Mouse (Mus musculus) heart, adult 2 months (tissue): ENCODE data around the gene Atad3a. TPM values are rescaled to one million over a fixed set of nuclear protein-coding genes. Genes with fewer than 3 reads are reported as not detected.

Experiments used
- DNase-seq, 2 experiments: peaks; one replicate each; pipeline ENCODE4 v3.0.0; 2021
- H3K27ac ChIP-seq: fragments of 200-600 bp; 2 replicates; pipeline ENCODE4 v1.8.1; 2022
- H3K27me3 ChIP-seq: fragments of 200-500 bp; 2 replicates; pipeline ENCODE4 v1.6.1; 2012; ENCODE audit warnings: mild to moderate bottlenecking, low read length, inconsistent platforms, mixed read lengths; ENCODE audit not compliant: control insufficient read depth, insufficient read depth
- H3K36me3 ChIP-seq: fragments of 200-500 bp; 2 replicates; pipeline ENCODE4 v1.6.1; 2012; ENCODE audit warnings: low read length, inconsistent platforms; ENCODE audit not compliant: control insufficient read depth, insufficient read depth
- H3K4me1 ChIP-seq: fragments of 200-500 bp; 2 replicates; pipeline ENCODE4 v1.6.1; 2011; ENCODE audit warnings: low read length; ENCODE audit not compliant: control insufficient read depth, insufficient read depth
- H3K4me3 ChIP-seq: fragments of 200-600 bp; 2 replicates; pipeline ENCODE4 v1.8.1; 2022
- H3K79me2 ChIP-seq: fragments of 200-500 bp; replicated peaks from 2 replicates; pipeline ENCODE4 v1.6.1; 2012; ENCODE audit warnings: mild to moderate bottlenecking, inconsistent platforms, low read length, moderate library complexity, mixed read lengths; ENCODE audit not compliant: control insufficient read depth, insufficient read depth
- H3K9ac ChIP-seq: fragments of 200-500 bp; 2 replicates; pipeline ENCODE4 v1.6.1; 2012; ENCODE audit warnings: low read depth, mild to moderate bottlenecking, control low read depth, inconsistent platforms, low read length, mixed read lengths
- CTCF ChIP-seq: fragments of 200-600 bp; IDR thresholded peaks from 2 replicates; pipeline ENCODE4 v1.8.1; 2022; ENCODE audit warnings: antibody characterized with exemption, mild to moderate bottlenecking, moderate library complexity
- EP300 ChIP-seq: fragments of 200-500 bp; IDR thresholded peaks from 2 replicates; pipeline ENCODE4 v1.6.1; 2011; ENCODE audit warnings: low read depth, low read length, control low read depth; ENCODE audit not compliant: insufficient read depth
- POLR2A ChIP-seq: fragments of 200-500 bp; IDR thresholded peaks from 2 replicates; pipeline ENCODE4 v1.6.1; 2011; ENCODE audit warnings: mild to moderate bottlenecking, low read depth, low read length, control low read depth; ENCODE audit not compliant: insufficient read depth
- WGBS: fragments of 180-500 bp; shearing (Covaris S2); methylation state at CpG from one replicate; pipeline ENCODE4 v1.1.7; 2018; 5-methylcytosine and 5-hydroxymethylcytosine counted together
- intact Hi-C: fragments of 180-260 bp; cut with DNase I; formaldehyde crosslinking; loops from one replicate; pipeline ENCODE4 v1.15.1; 2025
- polyA plus RNA-seq: library from polyadenylated mRNA; depleted of rRNA; stranded (reverse); fragments of >200 nt; gene quantifications from 2 replicates; pipeline ENCODE4 v1.2.3, GENCODE M21; 2012
- total RNA-seq, 2 experiments: library from RNA; stranded (reverse); gene quantifications; 2 replicates each; pipeline ENCODE4 v1.2.3; 2021

The Atad3a gene
- total and polyA plus RNA-seq, 3 experiments, result 42.3 to 85.4 (median 47.7) TPM

GRCm38 (mm10) chr4:155733267-155733666 is 27.6 kb downstream of the Atad3a start:
- H3K4me3 ChIP-seq, result no peak overlapping the region
- no peaks in the 10 kb centered on the region for H3K36me3 ChIP-seq
- H3K79me2 ChIP-seq, result no peaks in the 10 kb centered on the region
- no peak overlapping the region for H3K9ac ChIP-seq
- H3K27ac ChIP-seq, result no peak overlapping the region
- WGBS, result 89% methylated on average over 10 of the region's 10 CpGs
- no peaks in the 10 kb centered on the region for H3K4me1 ChIP-seq
- intact Hi-C loops, result no loop called here
- TF ChIP-seq CTCF, result no peak
- TF ChIP-seq EP300, result no peak
- no peak for TF ChIP-seq POLR2A
- no peak for DNase-seq
- no peaks in the 10 kb centered on the region for H3K27me3 ChIP-seq

- no peaks in the 10 kb centered on the region for H3K4me1 ChIP-seq
- H3K4me3 ChIP-seq, result no peak overlapping the region
- intact Hi-C loops, result no loop called here
- H3K36me3 ChIP-seq, result no peaks in the 10 kb centered on the region
- H3K79me2 ChIP-seq, result no peaks in the 10 kb centered on the region
- no peaks in the 10 kb centered on the region for H3K27me3 ChIP-seq
- no peak overlapping the region for H3K9ac ChIP-seq
- H3K27ac ChIP-seq, result no peak overlapping the region
- 94% methylated on average over 2 of the region's 2 CpGs for WGBS
- TF ChIP-seq EP300 (no peak), CTCF (no peak), POLR2A (no peak)
- DNase-seq, result no peak
Measured at GRCm38 (mm10) chr4:155727993-155728392, 32.9 kb downstream of the Atad3a start.

- no peak overlapping the region for H3K4me3 ChIP-seq
- DNase-seq, result peak; percentile 32 to 36
- intact Hi-C loops, result loop anchor here (1.0 kb wide), 1 partner anchor 48 kb away; no protein-coding TSS in a partner anchor
- no peaks in the 10 kb centered on the region for H3K4me1 ChIP-seq
- H3K27ac ChIP-seq, result no peak overlapping the region
- TF ChIP-seq EP300 (no peak), CTCF (peak; percentile 74)
- no peaks in the 10 kb centered on the region for H3K27me3 ChIP-seq
- WGBS, result 52% methylated on average over 4 of the region's 4 CpGs
- no peaks in the 10 kb centered on the region for H3K79me2 ChIP-seq
- no peak overlapping the region for H3K9ac ChIP-seq
- H3K36me3 ChIP-seq, result 0 out of 2 replicates have a peak, but pooled peaks cover 2% of the 10 kb centered on the region
Measured at GRCm38 (mm10) chr4:155721668-155722083, 39.2 kb downstream of the Atad3a start.

GRCm38 (mm10) chr4:155710521-155711252 is 50.2 kb downstream of the Atad3a start:
- Histone ChIP-seq H3K27ac (peak overlapping the region; percentile 81), H3K4me3 (no peak overlapping the region; the same call in 1 of the 2 replicates), H3K36me3 (peaks cover 40% of the 10 kb centered on the region), H3K79me2 (peaks cover 9% of the 10 kb centered on the region; the same call in 1 of the 2 replicates), H3K9ac (no peak overlapping the region), H3K4me1 (peaks cover 10% of the 10 kb centered on the region), H3K27me3 (no peaks in the 10 kb centered on the region)
- intact Hi-C loops, result no loop called here
- no peak for TF ChIP-seq POLR2A
- no peak for TF ChIP-seq EP300
- no peak for TF ChIP-seq CTCF
- 30% methylated on average over 6 of the region's 6 CpGs for WGBS
- DNase-seq, result peak in 1 of 2 experiments; percentile 25

GRCm38 (mm10) chr4:155708988-155709387 is 51.9 kb downstream of the Atad3a start:
- peaks cover 12% of the 10 kb centered on the region for H3K4me1 ChIP-seq
- peak overlapping the region; percentile 6; the same call in 1 of the 2 replicates for H3K27ac ChIP-seq
- intact Hi-C loops, result loop anchor here (5.0 kb wide), 1 partner anchor 82 kb away; no protein-coding TSS in a partner anchor
- no peak for DNase-seq
- no peaks in the 10 kb centered on the region for H3K27me3 ChIP-seq
- no peak overlapping the region for H3K4me3 ChIP-seq
- no peak overlapping the region for H3K9ac ChIP-seq
- TF ChIP-seq POLR2A, result no peak
- TF ChIP-seq CTCF, result no peak
- TF ChIP-seq EP300, result no peak
- H3K79me2 ChIP-seq, result peaks cover 12% of the 10 kb centered on the region
- H3K36me3 ChIP-seq, result peaks cover 38% of the 10 kb centered on the region

- H3K27ac ChIP-seq, result peak overlapping the region; percentile 6; the same call in 1 of the 2 replicates
- DNase-seq, result no peak
- H3K4me1 ChIP-seq, result peaks cover 12% of the 10 kb centered on the region
- H3K36me3 ChIP-seq, result peaks cover 36% of the 10 kb centered on the region
- H3K79me2 ChIP-seq, result peaks cover 10% of the 10 kb centered on the region
- no peak overlapping the region for H3K4me3 ChIP-seq
- TF ChIP-seq EP300 (no peak), CTCF (no peak), POLR2A (no peak)
- intact Hi-C loops, result loop anchor here (5.0 kb wide), 1 partner anchor 81 kb away; no protein-coding TSS in a partner anchor
- H3K27me3 ChIP-seq, result no peaks in the 10 kb centered on the region
- 37% methylated on average over 2 of the region's 2 CpGs for WGBS
- no peak overlapping the region for H3K9ac ChIP-seq
Measured at GRCm38 (mm10) chr4:155708582-155708981, 52.3 kb downstream of the Atad3a start.
